Mouse (Mus musculus) ES-E14 (cell line): Measurements from ENCODE around the gene Invs.

ENCODE experiments used
- CHD2 ChIP-seq: IDR thresholded peaks from 2 replicates; pipeline ENCODE4 v1.6.1; 2014; ENCODE audit warnings: mild to moderate bottlenecking, low read depth, low read length, inconsistent platforms
- HCFC1 ChIP-seq: IDR thresholded peaks from 2 replicates; pipeline ENCODE4 v1.6.1; 2012; ENCODE audit warnings: low read length, inconsistent platforms, borderline replicate concordance; ENCODE audit not compliant: insufficient read depth
- MAFK ChIP-seq: IDR thresholded peaks from 2 replicates; pipeline ENCODE4 v1.6.1; 2014; ENCODE audit warnings: mild to moderate bottlenecking, low read depth, low read length, inconsistent platforms; ENCODE audit not compliant: insufficient read depth
- ZNF384 ChIP-seq: IDR thresholded peaks from 2 replicates; pipeline ENCODE4 v1.6.1; 2012; ENCODE audit warnings: low read depth, low read length, inconsistent platforms

- TF ChIP-seq ZNF384 (no peak), HCFC1 (no peak), CHD2 (no peak), MAFK (no peak)
Measured at GRCm38 (mm10) chr4:48423738-48424137, 144.2 kb downstream of the Invs start.
